Mouse (Mus musculus) lung, postnatal 0 days (tissue): Measurements from ENCODE around the gene Rims4.

Experiments used
- CTCF ChIP-seq: IDR thresholded peaks from 2 replicates; pipeline ENCODE4 v1.5.1; 2016; ENCODE audit warnings: antibody characterized with exemption, mild to moderate bottlenecking
- EP300 ChIP-seq: IDR thresholded peaks from 2 replicates; pipeline ENCODE4 v1.6.1; 2016; ENCODE audit warnings: antibody characterized with exemption, mild to moderate bottlenecking, control low read depth

DNA sequence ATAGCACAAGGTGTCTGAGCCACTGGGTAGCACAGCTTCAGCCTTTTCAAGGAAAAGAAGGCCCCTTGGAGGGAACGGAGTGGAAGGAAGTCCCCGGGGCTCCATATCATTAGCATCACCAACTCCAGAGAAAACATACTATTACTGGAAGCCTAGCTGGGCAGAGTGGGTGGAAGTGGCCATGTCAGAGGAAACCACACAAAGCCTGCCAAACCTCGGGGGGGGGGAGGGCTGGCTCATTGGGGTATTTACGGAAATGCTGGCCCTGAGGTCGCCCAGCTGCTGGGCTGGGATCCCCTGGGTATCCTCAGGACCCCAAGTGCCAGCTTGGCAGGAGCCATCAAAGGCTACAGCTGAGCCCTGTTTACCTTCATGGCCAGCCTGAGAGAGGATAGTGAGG, 105.4 kb downstream of the Rims4 start:
- TF ChIP-seq CTCF (no peak), EP300 (no peak)
